Mouse (Mus musculus) liver, embryonic 13.5 days (tissue): Measurements from ENCODE around the gene Cd80. TPM values are rescaled to one million over a fixed set of nuclear protein-coding genes. Genes with fewer than 3 reads are reported as not detected.
A peak's percentile ranks its signal among the peaks of the same experiment; 100 is the strongest.
"Not testable (repeated sequence)": the region's sequence is repeated elsewhere in the genome, so short reads cannot be mapped to it uniquely, and the experiment has no call there.

Experiments
- ATAC-seq: fragments of 200-750 bp; cut with Nextera tagmentation; 2 replicates; pipeline ENCODE4 v1.8.0; 2017; ENCODE audit warnings: low read depth, mild to moderate bottlenecking, moderate number of reproducible peaks, moderate library complexity
- DNase-seq: peaks from one replicate; pipeline ENCODE4 v3.0.0; 2022
- H3K27ac ChIP-seq: fragments of 300-500 bp; sonication (generic); 2 replicates; pipeline ENCODE4 v1.5.1; 2015; ENCODE audit warnings: moderate library complexity, mild to moderate bottlenecking, inconsistent platforms
- H3K27me3 ChIP-seq: fragments of 300-500 bp; sonication (generic); 2 replicates; pipeline ENCODE4 v1.6.1; 2015; ENCODE audit warnings: mild to moderate bottlenecking, inconsistent platforms
- H3K36me3 ChIP-seq: fragments of 300-500 bp; sonication (generic); 2 replicates; pipeline ENCODE4 v1.6.1; 2015; ENCODE audit warnings: mild to moderate bottlenecking, inconsistent platforms
- H3K4me1 ChIP-seq: fragments of 300-500 bp; sonication (generic); replicated peaks from 2 replicates; pipeline ENCODE4 v1.6.1; 2015; ENCODE audit warnings: inconsistent platforms
- H3K4me2 ChIP-seq: fragments of 300-500 bp; sonication (generic); 2 replicates; pipeline ENCODE4 v1.6.1; 2015; ENCODE audit warnings: inconsistent platforms, mild to moderate bottlenecking, moderate library complexity
- H3K4me3 ChIP-seq: fragments of 300-500 bp; sonication (generic); replicated peaks from 2 replicates; pipeline ENCODE4 v1.5.1; 2015; ENCODE audit warnings: mild to moderate bottlenecking, inconsistent platforms
- H3K9ac ChIP-seq: fragments of 300-500 bp; sonication (generic); 2 replicates; pipeline ENCODE4 v1.6.1; 2015; ENCODE audit warnings: mild to moderate bottlenecking, inconsistent platforms
- H3K9me3 ChIP-seq: fragments of 300-500 bp; sonication (generic); replicated peaks from 2 replicates; pipeline ENCODE4 v1.6.1; 2016; ENCODE audit warnings: inconsistent platforms
- WGBS: fragments of 180-500 bp; shearing (Covaris S2); methylation state at CpG from one replicate; pipeline ENCODE4 v1.1.7; 2015; ENCODE audit not compliant: insufficient replicate concordance; 5-methylcytosine and 5-hydroxymethylcytosine counted together
- polyA plus RNA-seq: library from polyadenylated mRNA; unstranded; fragments of >200 nt; fragmentation: Nextera tagmentation; extraction: Ambion mirVana; gene quantifications from 2 replicates; pipeline ENCODE4 v1.2.1, GENCODE M21; 2015

The Cd80 gene
- polyA plus RNA-seq, 1 experiment from 2014 or later = 0.08 TPM

DNA sequence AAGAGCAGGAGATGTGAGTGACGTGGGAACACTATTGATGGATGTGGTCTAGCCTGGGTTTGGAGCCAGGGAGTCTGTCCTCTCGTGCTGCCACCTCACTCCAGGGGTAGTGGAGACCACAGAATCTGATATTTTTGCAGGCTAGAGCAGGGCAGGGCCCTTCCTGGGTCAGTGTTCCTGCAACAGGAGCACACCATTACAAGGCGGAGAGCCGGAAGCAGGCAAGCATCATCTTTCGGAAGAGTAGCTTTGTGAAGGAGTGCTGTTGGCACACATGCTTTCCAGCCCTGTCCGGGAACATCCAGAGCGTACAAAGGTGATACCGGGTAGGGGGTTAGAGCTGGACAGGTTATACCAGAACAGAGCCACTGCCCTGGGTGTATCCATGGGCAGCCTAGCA, 21.8 kb upstream of the Cd80 start:
- Histone ChIP-seq H3K4me2 (no peak overlapping the region), H3K27me3 (no peaks in the 10 kb centered on the region), H3K27ac (no peak overlapping the region), H3K4me1 (peaks cover 16% of the 10 kb centered on the region; the same call in 1 of the 2 replicates), H3K9me3 (no peaks in the 10 kb centered on the region), H3K36me3 (no peaks in the 10 kb centered on the region), H3K9ac (no peak overlapping the region), H3K4me3 (no peak overlapping the region)
- no peak for DNase-seq
- peak; percentile 20; the same call in 1 of the 2 replicates for ATAC-seq
- WGBS = 72% methylated on average over 8 of the region's 8 CpGs

GRCm38 (mm10) chr16:38434295-38434795, 21.0 kb upstream of the Cd80 start:
- Histone ChIP-seq H3K4me3 (no peak overlapping the region), H3K36me3 (no peaks in the 10 kb centered on the region), H3K9me3 (no peaks in the 10 kb centered on the region), H3K4me2 (no peak overlapping the region), H3K27ac (no peak overlapping the region), H3K27me3 (no peaks in the 10 kb centered on the region), H3K4me1 (peaks cover 16% of the 10 kb centered on the region; the same call in 1 of the 2 replicates), H3K9ac (no peak overlapping the region)
- DNase-seq (no peak), ATAC-seq (no peak)
- WGBS = 73% methylated on average over 4 of the region's 4 CpGs

DNA sequence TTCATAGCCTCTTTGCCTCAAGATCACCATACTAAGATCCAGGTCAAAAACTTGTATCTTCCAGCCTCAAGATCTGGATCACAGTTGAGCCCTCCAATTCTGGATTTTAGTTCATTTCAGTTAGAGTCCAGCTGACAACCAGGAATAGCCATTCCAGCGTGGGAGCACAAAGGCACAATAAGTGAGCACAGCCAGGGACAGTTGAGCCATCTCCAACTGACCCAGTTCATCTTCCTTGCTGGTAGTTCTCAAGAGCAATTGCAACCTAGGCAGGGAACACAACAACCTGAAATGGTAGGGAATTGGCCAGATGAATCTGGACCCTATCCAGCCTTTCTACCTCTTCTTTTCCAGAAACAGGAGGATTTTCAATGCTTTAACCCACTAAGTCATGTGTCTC, 16.2 kb upstream of the Cd80 start:
- ATAC-seq = no peak
- Histone ChIP-seq H3K9ac (no peak overlapping the region), H3K4me2 (no peak overlapping the region), H3K27me3 (no peaks in the 10 kb centered on the region), H3K4me1 (no peaks in the 10 kb centered on the region), H3K9me3 (no peaks in the 10 kb centered on the region), H3K27ac (no peak overlapping the region), H3K4me3 (no peak overlapping the region), H3K36me3 (peaks cover 3% of the 10 kb centered on the region)
- DNase-seq = no peak
- WGBS = 69% methylated on average over 1 of the region's 1 CpGs

DNA sequence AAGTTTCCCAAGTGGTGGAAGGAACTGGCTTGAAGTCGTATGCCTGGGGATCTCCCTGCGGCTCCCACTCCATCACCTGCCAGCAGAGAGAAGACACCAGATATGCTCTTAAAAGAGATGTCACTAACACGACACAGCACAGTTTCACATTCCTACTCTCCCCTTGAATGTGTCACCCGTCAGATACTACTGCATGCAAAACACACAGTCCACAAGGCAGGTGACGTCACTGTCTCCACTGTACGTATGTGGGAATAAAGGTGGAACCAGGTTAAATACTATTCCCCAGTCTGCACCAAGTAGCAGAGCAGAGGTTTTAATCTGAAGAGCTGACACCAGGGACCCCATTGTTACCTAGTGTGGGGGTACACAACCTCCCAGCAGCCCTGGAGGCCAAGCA, 15.0 kb upstream of the Cd80 start:
- WGBS = 63% methylated on average over 6 of the region's 6 CpGs
- H3K27ac ChIP-seq = no peak overlapping the region

DNA sequence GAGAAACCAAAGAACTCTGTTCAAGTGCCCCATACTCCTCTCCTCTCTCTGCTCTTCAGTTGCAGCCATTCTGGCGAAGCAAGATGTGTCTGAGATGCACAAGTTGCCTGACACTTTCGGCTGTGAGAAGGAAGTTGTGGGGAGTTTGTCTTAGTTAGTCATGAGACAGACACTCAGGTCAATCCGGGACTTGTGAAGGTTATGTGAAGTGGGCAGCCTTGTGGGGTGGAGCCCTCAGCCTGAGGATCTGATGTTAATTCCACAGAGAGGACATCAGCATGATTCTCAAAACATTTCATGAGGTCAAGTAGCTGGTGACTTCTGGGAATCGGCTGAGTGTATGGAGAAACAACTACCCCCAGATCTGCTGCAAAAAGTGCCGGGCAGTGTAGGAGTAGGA, 13.8 kb upstream of the Cd80 start:
- H3K27ac ChIP-seq = no peak overlapping the region
- no peak for DNase-seq
- no peak overlapping the region for H3K4me3 ChIP-seq
- 53% methylated on average over 5 of the region's 5 CpGs for WGBS
- H3K9ac ChIP-seq = no peak overlapping the region
- H3K36me3 ChIP-seq = peaks cover 27% of the 10 kb centered on the region
- no peak overlapping the region for H3K4me2 ChIP-seq
- no peaks in the 10 kb centered on the region for H3K9me3 ChIP-seq
- ATAC-seq = no peak
- no peaks in the 10 kb centered on the region for H3K4me1 ChIP-seq
- H3K27me3 ChIP-seq = no peaks in the 10 kb centered on the region

More for the DNA sequence above, 15.0 kb upstream of the Cd80 start:
- Histone ChIP-seq H3K4me3 (no peak overlapping the region), H3K27me3 (no peaks in the 10 kb centered on the region), H3K4me1 (no peaks in the 10 kb centered on the region), H3K9me3 (no peaks in the 10 kb centered on the region), H3K36me3 (peaks cover 15% of the 10 kb centered on the region), H3K9ac (no peak overlapping the region), H3K4me2 (no peak overlapping the region)
- DNase-seq (no peak), ATAC-seq (no peak)

GRCm38 (mm10) chr16:38442216-38442615, 13.1 kb upstream of the Cd80 start:
- H3K4me2 ChIP-seq = no peak overlapping the region
- 72% methylated on average over 8 of the region's 8 CpGs for WGBS
- ATAC-seq (no peak), DNase-seq (no peak)
- H3K4me1 ChIP-seq = no peaks in the 10 kb centered on the region
- H3K9ac ChIP-seq = no peak overlapping the region
- no peaks in the 10 kb centered on the region for H3K27me3 ChIP-seq
- H3K4me3 ChIP-seq = no peak overlapping the region
- H3K36me3 ChIP-seq = peaks cover 34% of the 10 kb centered on the region
- H3K27ac ChIP-seq = no peak overlapping the region
- no peaks in the 10 kb centered on the region for H3K9me3 ChIP-seq

DNA sequence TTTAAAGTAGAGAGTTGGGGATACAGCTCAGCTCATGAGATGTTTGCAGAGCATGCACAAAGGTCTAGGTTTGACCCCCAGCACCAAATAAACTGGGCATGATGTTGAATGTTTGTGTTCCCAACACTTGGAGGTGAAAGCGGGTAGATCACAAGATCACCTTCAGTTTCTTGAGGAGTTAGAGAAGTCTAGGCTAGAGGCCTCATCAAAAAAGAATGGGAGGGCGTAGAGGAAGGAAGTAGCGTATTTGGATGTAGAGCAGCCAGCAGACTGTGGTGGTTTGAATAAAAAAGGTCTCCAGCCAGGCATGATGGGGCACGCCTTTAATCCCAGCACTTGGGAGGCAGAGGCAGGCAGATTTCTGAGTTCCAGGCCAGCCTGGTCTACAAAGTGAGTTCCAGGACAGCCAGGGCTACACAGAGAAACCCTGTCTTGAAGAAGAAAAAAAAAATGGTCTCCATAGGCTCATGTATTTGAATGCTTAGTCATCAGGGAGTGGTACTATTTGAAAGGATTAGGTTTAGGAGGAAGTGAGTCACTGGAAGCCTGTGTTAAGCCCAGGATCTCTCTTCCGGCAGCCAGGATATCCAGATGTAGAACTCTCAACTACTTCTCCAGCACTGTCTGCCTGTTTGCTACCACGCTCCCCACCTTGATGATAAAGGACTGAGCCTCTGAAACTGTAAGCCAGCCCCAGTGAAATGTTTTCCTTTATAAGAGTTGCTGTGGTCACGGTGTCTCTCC, 11.5 kb upstream of the Cd80 start:
- no peak overlapping the region for H3K4me3 ChIP-seq
- H3K9ac ChIP-seq = no peak overlapping the region
- H3K4me2 ChIP-seq = no peak overlapping the region
- WGBS = 88% methylated on average over 7 of the region's 7 CpGs
- H3K27me3 ChIP-seq = no peaks in the 10 kb centered on the region
- no peak for ATAC-seq
- no peaks in the 10 kb centered on the region for H3K4me1 ChIP-seq
- no peaks in the 10 kb centered on the region for H3K9me3 ChIP-seq
- H3K36me3 ChIP-seq = peaks cover 44% of the 10 kb centered on the region
- no peak for DNase-seq
- no peak overlapping the region for H3K27ac ChIP-seq

GRCm38 (mm10) chr16:38445046-38445445, 10.3 kb upstream of the Cd80 start:
- peaks cover 4% of the 10 kb centered on the region for H3K4me1 ChIP-seq
- no peak overlapping the region for H3K9ac ChIP-seq
- DNase-seq (no peak), ATAC-seq (no peak)
- 87% methylated on average over 1 of the region's 1 CpGs for WGBS
- no peak overlapping the region for H3K27ac ChIP-seq
- no peaks in the 10 kb centered on the region for H3K27me3 ChIP-seq
- H3K4me3 ChIP-seq = no peak overlapping the region
- H3K4me2 ChIP-seq = no peak overlapping the region
- H3K36me3 ChIP-seq = peaks cover 51% of the 10 kb centered on the region
- no peaks in the 10 kb centered on the region for H3K9me3 ChIP-seq

- no peak overlapping the region for H3K4me2 ChIP-seq
- H3K36me3 ChIP-seq = peaks cover 54% of the 10 kb centered on the region
These were observed 9.8 kb upstream of the Cd80 start for GRCm38 (mm10) chr16:38445576-38445975.

DNA sequence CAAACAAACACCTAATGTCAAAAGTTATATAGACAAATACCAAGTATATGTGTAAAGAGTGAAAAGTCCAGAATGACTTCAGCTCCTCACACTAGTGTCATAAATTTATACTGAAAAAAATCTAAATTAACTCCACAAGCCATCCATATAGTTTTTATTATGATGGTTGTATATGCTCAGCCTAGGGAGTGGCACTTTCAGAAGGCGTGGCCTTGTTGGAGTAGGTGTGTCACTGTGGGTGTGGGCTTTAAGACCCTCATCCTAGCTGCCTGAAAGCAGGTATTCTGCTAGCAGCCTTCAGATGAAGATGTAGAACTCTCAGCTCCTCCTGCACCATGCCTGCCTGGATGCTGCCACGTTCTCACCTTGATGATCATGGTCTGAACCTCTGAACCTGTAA, 9.2 kb upstream of the Cd80 start:
- H3K27me3 ChIP-seq, H3K9ac ChIP-seq, DNase-seq, H3K4me2 ChIP-seq, H3K9me3 ChIP-seq, H3K27ac ChIP-seq, ATAC-seq, H3K4me3 ChIP-seq: not testable (repeated sequence)
- peaks cover 54% of the 10 kb centered on the region for H3K36me3 ChIP-seq
- WGBS = 70% methylated on average over 2 of the region's 2 CpGs
- H3K4me1 ChIP-seq = peaks cover 13% of the 10 kb centered on the region

More at GRCm38 (mm10) chr16:38445576-38445975, 9.8 kb upstream of the Cd80 start:
- H3K9ac ChIP-seq = no peak overlapping the region
- no peaks in the 10 kb centered on the region for H3K27me3 ChIP-seq
- DNase-seq (no peak), ATAC-seq (no peak)
- H3K4me1 ChIP-seq = peaks cover 9% of the 10 kb centered on the region
- 87% methylated on average over 20 of the region's 20 CpGs for WGBS
- no peak overlapping the region for H3K27ac ChIP-seq
- H3K9me3 ChIP-seq = no peaks in the 10 kb centered on the region
- H3K4me3 ChIP-seq = no peak overlapping the region

- WGBS = 89% methylated on average over 21 of the region's 21 CpGs
- peaks cover 54% of the 10 kb centered on the region for H3K36me3 ChIP-seq
- DNase-seq (no peak), ATAC-seq (no peak)
- no peak overlapping the region for H3K4me2 ChIP-seq
- peaks cover 24% of the 10 kb centered on the region for H3K4me1 ChIP-seq
- H3K9me3 ChIP-seq = no peaks in the 10 kb centered on the region
- no peaks in the 10 kb centered on the region for H3K27me3 ChIP-seq
- no peak overlapping the region for H3K9ac ChIP-seq
- no peak overlapping the region for H3K4me3 ChIP-seq
- no peak overlapping the region for H3K27ac ChIP-seq
These were observed 8.0 kb upstream of the Cd80 start for GRCm38 (mm10) chr16:38447366-38447765.

DNA sequence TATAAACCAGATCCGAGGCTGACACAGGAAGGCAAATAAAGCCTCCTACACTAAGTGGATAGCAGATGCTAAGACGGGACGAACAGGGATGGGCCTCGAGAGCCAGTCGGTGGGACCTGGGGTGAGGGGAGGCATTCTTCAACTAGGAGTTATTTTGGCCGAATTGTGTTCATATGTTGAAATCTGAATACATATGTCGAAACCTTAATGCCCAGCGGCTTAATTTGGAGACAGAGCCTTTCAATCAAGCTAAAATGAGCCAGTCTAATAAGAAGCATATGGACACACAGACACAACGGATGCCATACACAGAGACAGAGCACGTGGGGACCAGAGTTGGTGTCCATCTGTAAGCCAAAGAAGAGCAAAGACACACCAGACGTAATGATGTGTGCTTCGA, 6.9 kb upstream of the Cd80 start:
- no peak for DNase-seq
- WGBS = 83% methylated on average over 12 of the region's 12 CpGs
- Histone ChIP-seq H3K27ac (no peak overlapping the region), H3K4me3 (no peak overlapping the region), H3K4me2 (no peak overlapping the region), H3K9me3 (no peaks in the 10 kb centered on the region), H3K27me3 (no peaks in the 10 kb centered on the region), H3K4me1 (peaks cover 29% of the 10 kb centered on the region), H3K36me3 (peaks cover 54% of the 10 kb centered on the region), H3K9ac (no peak overlapping the region)
- no peak for ATAC-seq
